Mouse (Mus musculus) liver, adult 2 months (tissue): ENCODE results near the gene Cbarp. TPM values are rescaled to one million over a fixed set of nuclear protein-coding genes. Genes with fewer than 3 reads are reported as not detected.

Experiments used
- DNase-seq: peaks from one replicate; pipeline ENCODE4 v3.0.0-alpha.2; 2011; ENCODE audit warnings: low read depth, low spot score; ENCODE audit errors: extremely low read depth
- H3K27ac ChIP-seq: fragments of 200-500 bp; replicated peaks from 2 replicates; pipeline ENCODE4 v1.5.1; 2012; ENCODE audit warnings: low read depth, mild to moderate bottlenecking, control low read depth, inconsistent platforms, low read length; ENCODE audit not compliant: insufficient read depth
- H3K27me3 ChIP-seq: fragments of 200-500 bp; 2 replicates; pipeline ENCODE4 v1.6.1; 2012; ENCODE audit warnings: mild to moderate bottlenecking, moderate library complexity, low read length, inconsistent platforms; ENCODE audit not compliant: control insufficient read depth, insufficient read depth
- H3K36me3 ChIP-seq: fragments of 200-500 bp; 2 replicates; pipeline ENCODE4 v1.6.1; 2012; ENCODE audit warnings: low read length, inconsistent platforms; ENCODE audit not compliant: control insufficient read depth, insufficient read depth
- H3K4me1 ChIP-seq: fragments of 200-500 bp; 2 replicates; pipeline ENCODE4 v1.6.1; 2011; ENCODE audit warnings: low read length; ENCODE audit not compliant: control insufficient read depth, insufficient read depth
- H3K4me3 ChIP-seq: fragments of 200-500 bp; 2 replicates; pipeline ENCODE4 v1.5.1; 2011; ENCODE audit warnings: low read depth, mild to moderate bottlenecking, control low read depth, low read length, moderate library complexity; ENCODE audit not compliant: insufficient read depth
- H3K79me2 ChIP-seq: fragments of 200-500 bp; 2 replicates; pipeline ENCODE4 v1.6.1; 2012; ENCODE audit warnings: inconsistent platforms, mild to moderate bottlenecking, low read length, moderate library complexity; ENCODE audit not compliant: control insufficient read depth, insufficient read depth
- H3K9ac ChIP-seq: fragments of 200-500 bp; 2 replicates; pipeline ENCODE4 v1.6.1; 2012; ENCODE audit warnings: low read depth, mild to moderate bottlenecking, control low read depth, inconsistent platforms, low read length
- CTCF ChIP-seq: fragments of 200-500 bp; IDR thresholded peaks from 2 replicates; pipeline ENCODE4 v1.5.1; 2011; ENCODE audit warnings: low read depth, low read length, control low read depth
- POLR2A ChIP-seq: fragments of 200-500 bp; IDR thresholded peaks from 2 replicates; pipeline ENCODE4 v1.6.1; 2011; ENCODE audit warnings: low read length, control low read depth; ENCODE audit not compliant: insufficient read depth; ENCODE audit errors: extremely low read depth
- WGBS: fragments of 180-500 bp; shearing (Covaris S2); methylation state at CpG from one replicate; pipeline ENCODE4 v1.1.7; 2018; 5-methylcytosine and 5-hydroxymethylcytosine counted together
- polyA plus RNA-seq: library from polyadenylated mRNA; depleted of rRNA; stranded (reverse); fragments of >200 nt; gene quantifications from 2 replicates; pipeline ENCODE4 v1.2.3, GENCODE M21; 2012
- total RNA-seq: library from RNA; depleted of rRNA; stranded (reverse); fragments of >200 nt; gene quantifications from 2 replicates; pipeline ENCODE4 v1.2.3, GENCODE M21; 2014

The Cbarp gene
- total and polyA plus RNA-seq, 2 experiments = 0.55 to 1.2 TPM

DNA sequence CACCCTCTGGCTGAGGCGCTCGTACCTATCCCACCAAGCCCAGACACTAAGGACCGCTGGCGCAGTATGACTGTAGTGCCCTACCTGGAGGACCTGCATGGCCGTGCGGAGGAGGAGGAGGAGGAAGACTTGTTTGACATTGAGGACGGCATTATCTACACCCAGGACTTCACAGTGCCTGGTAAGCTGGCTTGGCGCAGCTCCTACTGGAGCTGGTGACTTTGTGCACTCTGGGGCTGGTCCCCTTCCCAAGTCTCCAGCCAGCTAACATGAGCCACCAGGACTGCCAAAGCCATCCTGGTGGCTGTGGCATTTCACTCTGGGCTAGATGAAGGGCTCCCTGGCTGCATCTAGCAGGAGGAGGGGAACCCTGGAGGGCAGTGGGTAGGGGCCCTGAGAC, 12.7 kb downstream of the Cbarp start:
- peaks cover 23% of the 10 kb centered on the region for H3K4me1 ChIP-seq
- no peak overlapping the region for H3K9ac ChIP-seq
- 94% methylated on average over 8 of the region's 8 CpGs for WGBS
- H3K36me3 ChIP-seq = peaks cover 5% of the 10 kb centered on the region; the same call in 1 of the 2 replicates
- H3K27me3 ChIP-seq = no peaks in the 10 kb centered on the region
- no peak overlapping the region for H3K4me3 ChIP-seq
- no peak for DNase-seq
- TF ChIP-seq POLR2A (no peak), CTCF (no peak)
- H3K79me2 ChIP-seq = peaks cover 27% of the 10 kb centered on the region
- H3K27ac ChIP-seq = no peak overlapping the region

DNA sequence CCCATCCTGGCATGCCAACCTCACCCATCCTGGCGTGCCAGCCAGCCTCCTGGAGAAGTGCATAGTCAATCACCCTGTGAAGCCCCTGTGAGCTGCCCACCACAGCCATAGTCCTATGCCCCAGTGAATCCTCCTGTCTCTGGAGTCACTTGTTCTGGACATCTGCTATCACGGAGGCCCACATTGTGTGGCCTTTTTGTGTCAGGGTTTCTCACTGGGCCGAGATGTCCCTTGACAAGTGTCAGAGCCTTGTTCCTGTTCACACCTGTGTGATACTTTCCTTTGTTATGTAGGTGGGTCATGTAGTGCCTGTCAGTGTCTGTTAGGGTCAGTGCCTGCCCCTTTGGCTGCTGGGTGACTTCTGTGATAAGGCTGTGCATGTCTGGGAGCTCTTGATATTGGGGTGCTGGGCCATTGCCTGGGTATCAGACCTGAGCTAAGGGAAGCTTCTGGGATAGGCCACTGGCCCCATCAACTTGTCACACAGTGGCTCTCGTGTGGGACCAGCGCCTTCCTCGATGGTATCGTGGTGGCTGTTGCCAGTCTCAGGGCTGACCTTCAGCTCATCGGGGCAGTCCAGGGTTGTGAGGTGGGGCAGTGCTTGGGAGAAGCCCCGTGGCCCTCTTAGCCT, 16.6 kb downstream of the Cbarp start:
- TF ChIP-seq CTCF (no peak), POLR2A (no peak)
- 93% methylated on average over 9 of the region's 9 CpGs for WGBS
- Histone ChIP-seq H3K79me2 (peaks cover 43% of the 10 kb centered on the region), H3K4me1 (peaks cover 8% of the 10 kb centered on the region), H3K27ac (no peak overlapping the region), H3K9ac (no peak overlapping the region), H3K4me3 (no peak overlapping the region), H3K36me3 (peaks cover 5% of the 10 kb centered on the region; the same call in 1 of the 2 replicates), H3K27me3 (no peaks in the 10 kb centered on the region)
- no peak for DNase-seq

DNA sequence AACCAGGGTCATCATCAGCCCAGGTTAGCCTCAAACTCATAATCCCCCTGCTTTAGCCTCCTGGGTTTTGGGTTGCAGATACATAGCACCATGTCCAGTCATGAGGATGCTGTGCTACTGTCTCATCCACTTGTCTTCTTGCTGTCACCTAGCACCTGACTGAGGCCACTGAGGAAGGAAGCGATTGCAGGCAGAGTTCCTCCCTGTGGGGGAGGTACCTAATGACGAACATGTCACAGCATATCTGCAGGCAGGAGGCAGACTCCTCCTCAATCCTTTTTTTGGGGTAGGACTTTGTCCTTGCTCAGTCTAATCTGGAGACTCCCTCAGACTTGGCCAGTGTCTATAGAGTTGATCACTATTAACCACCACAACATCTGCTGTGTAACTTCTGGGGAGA, 19.0 kb downstream of the Cbarp start:
- peaks cover 65% of the 10 kb centered on the region for H3K79me2 ChIP-seq
- peaks cover 1% of the 10 kb centered on the region; the same call in 1 of the 2 replicates for H3K36me3 ChIP-seq
- H3K4me3 ChIP-seq = no peak overlapping the region
- no peak overlapping the region for H3K27ac ChIP-seq
- DNase-seq = no peak
- no peak overlapping the region for H3K9ac ChIP-seq
- TF ChIP-seq POLR2A (no peak), CTCF (no peak)
- peaks cover 15% of the 10 kb centered on the region for H3K4me1 ChIP-seq
- 56% methylated on average over 2 of the region's 2 CpGs for WGBS
- no peaks in the 10 kb centered on the region for H3K27me3 ChIP-seq

DNA sequence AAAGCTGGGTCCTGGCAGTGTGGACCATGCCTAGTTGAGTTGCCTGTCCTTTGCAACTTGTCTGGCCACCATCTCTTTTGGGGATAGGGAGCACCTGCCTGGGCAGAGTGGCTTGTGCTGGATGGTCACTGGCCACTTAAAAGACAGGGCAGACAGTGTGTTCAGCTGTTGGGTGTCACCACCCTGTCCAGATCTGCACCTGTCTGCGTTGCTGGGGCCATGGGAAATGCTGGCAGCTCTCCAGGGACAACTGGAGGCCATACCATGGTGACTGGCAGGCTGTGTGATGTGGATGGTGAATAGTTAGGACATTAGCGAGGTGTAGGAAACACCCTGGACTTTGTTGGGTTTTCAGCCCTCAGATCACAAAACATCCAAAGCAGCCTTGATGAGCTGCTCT, 20.5 kb downstream of the Cbarp start:
- H3K27ac ChIP-seq = no peak overlapping the region
- H3K9ac ChIP-seq = no peak overlapping the region
- H3K4me3 ChIP-seq = no peak overlapping the region

DNA sequence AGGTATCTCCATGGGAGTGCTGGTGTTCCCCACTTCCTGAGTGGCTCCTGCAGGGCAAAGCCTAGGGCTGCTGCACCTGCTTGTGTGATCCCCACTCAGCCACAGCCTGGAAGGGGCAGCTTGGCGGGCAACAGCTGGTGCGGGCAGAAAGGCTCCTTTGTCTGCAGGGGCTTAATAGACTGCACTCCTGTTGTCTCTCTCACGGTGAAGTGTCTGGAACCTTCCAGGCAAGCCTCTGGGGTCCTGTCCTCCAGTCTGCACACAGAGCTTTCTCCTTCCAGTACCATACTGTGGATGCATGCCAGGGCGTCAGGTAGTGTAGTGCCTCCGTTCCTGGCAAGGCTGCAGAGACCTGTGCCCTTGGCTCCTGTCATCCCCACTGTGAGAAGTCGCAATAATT, 22.1 kb downstream of the Cbarp start:
- no peak for DNase-seq
- H3K9ac ChIP-seq = no peak overlapping the region
- no peak overlapping the region for H3K4me3 ChIP-seq
- H3K27ac ChIP-seq = no peak overlapping the region
- no peaks in the 10 kb centered on the region for H3K27me3 ChIP-seq
- H3K36me3 ChIP-seq = no peaks in the 10 kb centered on the region
- WGBS = 53% methylated on average over 6 of the region's 6 CpGs
- no peak for TF ChIP-seq POLR2A
- no peak for TF ChIP-seq CTCF
- peaks cover 20% of the 10 kb centered on the region for H3K4me1 ChIP-seq
- H3K79me2 ChIP-seq = peaks cover 56% of the 10 kb centered on the region

More for the DNA sequence above, 20.5 kb downstream of the Cbarp start:
- Histone ChIP-seq H3K4me1 (peaks cover 15% of the 10 kb centered on the region), H3K36me3 (no peaks in the 10 kb centered on the region), H3K79me2 (peaks cover 72% of the 10 kb centered on the region), H3K27me3 (no peaks in the 10 kb centered on the region)
- WGBS = 53% methylated on average over 2 of the region's 2 CpGs
- DNase-seq = no peak
- no peak for TF ChIP-seq POLR2A
- TF ChIP-seq CTCF = no peak

DNA sequence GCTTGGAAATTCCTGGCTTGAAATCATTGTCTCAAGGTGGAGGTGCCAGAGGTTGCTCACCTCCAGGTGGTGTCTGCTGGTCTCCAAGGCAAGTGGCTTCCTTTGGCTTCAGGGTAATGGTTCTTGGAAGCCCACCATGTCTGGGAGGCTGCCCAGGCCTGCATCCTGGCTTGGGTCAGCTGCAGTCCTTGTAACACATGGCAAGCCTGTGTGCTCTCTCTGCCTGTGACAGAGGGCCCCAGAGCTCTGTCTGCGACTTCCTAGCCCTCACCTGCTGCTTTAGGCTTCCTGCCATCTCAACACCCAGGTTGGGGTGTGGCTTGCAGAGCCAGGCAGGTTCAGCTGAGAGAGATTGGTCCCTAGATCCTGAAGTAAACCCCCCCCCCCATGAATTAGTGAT, 22.9 kb downstream of the Cbarp start:
- no peak for DNase-seq
- TF ChIP-seq POLR2A = no peak
- TF ChIP-seq CTCF = no peak
- Histone ChIP-seq H3K79me2 (peaks cover 53% of the 10 kb centered on the region), H3K27me3 (no peaks in the 10 kb centered on the region), H3K9ac (peak overlapping the region; percentile 95), H3K4me1 (peaks cover 21% of the 10 kb centered on the region), H3K27ac (peak overlapping the region; percentile 92), H3K36me3 (no peaks in the 10 kb centered on the region), H3K4me3 (peak overlapping the region; percentile 73; the same call in 1 of the 2 replicates)
- 0% methylated on average over 1 of the region's 1 CpGs for WGBS
